Mouse (Mus musculus) layer of hippocampus, adult 9-11 months (tissue): Measurements from ENCODE around the gene Arl10.
A peak's percentile ranks its signal among the peaks of the same experiment; 100 is the strongest.

Source experiments
- DNase-seq: peaks from one replicate; pipeline ENCODE4 v3.0.0; 2022

Gene Arl10

GRCm38 (mm10) chr13:54621155-54621932 lies 46.5 kb downstream of the Arl10 start, which contains the start of gene Faf2:
Gene Faf2 (plus strand): TSS chr13:54621784.
- DNase-seq, result peak; percentile 97

- no peak for DNase-seq
Observed at GRCm38 (mm10) chr13:54621960-54622521, 47.2 kb downstream of the Arl10 start.

GRCm38 (mm10) chr13:54629128-54629527 lies 54.3 kb downstream of the Arl10 start:
- no peak for DNase-seq
